Mouse (Mus musculus): ENCODE measurements at regions not wholly inside any gene's neighbourhood (a gene's known extent, or its start where the extent isn't known, plus 50 kb on each side); places are given as distances from the start of the nearest gene placed in this dataset.
A peak's percentile ranks its signal among the peaks of the same experiment; 100 is the strongest.

DNA sequence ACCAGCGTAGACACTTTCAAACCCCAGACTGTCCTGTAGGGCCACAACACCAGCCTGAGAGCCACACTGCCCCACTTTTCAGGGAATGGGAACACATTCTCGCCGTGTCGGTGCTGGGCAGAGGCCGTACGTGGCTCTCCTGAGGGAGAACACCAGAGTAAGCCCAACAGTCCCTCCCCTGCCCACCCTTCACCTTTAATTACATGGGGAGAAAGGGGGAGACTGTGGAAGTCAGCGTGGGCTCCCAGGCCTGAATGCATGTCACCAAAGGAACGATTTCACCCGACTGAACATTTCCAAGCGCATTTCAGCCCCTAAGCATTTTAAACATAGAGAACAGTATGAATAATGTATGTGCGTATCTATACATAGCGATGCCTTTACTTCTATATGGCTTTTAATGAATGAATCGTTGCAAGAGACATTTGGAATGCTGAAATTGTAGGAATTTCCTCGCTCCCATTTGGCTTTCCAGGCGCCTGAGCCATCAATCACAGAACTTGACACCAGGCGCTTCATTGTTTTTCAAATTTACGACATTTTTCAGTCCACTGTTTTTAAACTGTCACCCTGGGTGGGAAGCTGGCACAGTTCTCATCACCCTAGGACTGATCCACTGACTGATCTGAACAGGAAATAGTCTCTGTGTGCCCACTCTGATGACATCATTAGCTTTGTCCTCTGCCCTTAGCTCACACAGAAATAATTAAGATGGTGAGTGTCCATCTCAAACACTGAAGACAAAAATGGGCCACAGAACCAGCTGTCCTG lies 152.3 kb downstream of the Atp23 start:
- DNase-seq (ENCODE audit: low read depth, low spot score), result no peak

DNA sequence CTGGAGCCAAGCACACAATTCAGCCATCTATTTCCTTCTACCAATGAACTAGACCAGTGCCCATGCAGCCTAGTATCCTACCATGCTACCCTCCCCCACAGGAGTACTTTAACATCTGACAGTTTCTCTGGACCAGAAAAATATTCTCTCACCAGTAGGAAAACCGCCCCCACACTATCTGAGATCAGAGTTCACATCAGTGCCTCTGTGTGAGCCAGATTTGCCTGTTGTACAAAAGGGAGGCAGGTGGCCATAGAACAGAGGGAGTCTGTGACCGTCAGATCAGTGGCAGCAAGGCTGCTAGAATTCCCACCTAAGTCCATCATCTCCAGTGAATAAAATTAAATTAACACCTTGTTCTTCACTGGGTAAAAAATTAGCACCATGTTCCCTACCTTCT lies 166.5 kb downstream of the Atp23 start:
- no peak for DNase-seq (ENCODE audit: low read depth, low spot score)

- no peak for DNase-seq (ENCODE audit: low read depth, low spot score)
These were observed 173.3 kb downstream of the Atp23 start for GRCm38 (mm10) chr10:126727840-126728239.

DNA sequence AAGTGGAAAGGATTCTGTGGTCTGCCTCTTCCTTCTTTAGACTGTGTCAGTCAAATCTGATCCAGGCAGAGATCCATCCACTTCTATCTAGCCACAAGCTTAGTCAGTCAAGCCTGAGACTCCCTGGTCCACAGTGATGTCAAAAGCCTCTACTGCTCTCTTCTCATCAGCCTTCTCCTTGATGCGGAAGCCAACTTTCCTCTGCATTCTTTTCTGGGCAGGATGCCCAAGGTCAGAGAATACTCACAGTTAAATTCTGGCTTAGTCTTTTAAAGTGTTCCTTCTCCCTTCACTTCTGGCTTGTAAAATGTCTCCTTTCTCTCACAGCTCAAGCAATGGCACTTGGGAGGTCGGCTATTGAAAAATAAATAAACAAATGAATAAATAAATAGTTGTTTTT lies 183.2 kb downstream of the Atp23 start:
- DNase-seq (ENCODE audit: low read depth, low spot score), result no peak

DNA sequence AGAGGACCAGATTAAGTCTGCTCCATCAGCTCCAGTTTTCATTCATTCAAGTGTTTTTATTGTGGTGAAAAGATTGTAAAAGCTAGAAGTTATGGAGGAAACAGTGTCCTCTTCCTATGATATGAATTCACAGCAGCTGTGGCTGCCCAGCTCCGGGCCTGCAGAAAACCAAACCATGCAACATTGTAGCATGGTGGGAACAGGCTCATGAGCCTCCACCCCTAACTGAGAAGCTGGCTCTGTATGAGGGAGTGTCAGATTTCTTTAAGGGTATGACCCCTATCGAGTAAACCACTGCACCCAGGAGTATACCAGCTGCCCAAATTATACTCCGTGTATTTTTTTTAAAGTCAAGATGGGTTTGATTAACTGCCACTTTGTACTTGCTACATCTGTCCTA lies 189.4 kb downstream of the Atp23 start:
- DNase-seq (ENCODE audit: low read depth, low spot score), result no peak

DNA sequence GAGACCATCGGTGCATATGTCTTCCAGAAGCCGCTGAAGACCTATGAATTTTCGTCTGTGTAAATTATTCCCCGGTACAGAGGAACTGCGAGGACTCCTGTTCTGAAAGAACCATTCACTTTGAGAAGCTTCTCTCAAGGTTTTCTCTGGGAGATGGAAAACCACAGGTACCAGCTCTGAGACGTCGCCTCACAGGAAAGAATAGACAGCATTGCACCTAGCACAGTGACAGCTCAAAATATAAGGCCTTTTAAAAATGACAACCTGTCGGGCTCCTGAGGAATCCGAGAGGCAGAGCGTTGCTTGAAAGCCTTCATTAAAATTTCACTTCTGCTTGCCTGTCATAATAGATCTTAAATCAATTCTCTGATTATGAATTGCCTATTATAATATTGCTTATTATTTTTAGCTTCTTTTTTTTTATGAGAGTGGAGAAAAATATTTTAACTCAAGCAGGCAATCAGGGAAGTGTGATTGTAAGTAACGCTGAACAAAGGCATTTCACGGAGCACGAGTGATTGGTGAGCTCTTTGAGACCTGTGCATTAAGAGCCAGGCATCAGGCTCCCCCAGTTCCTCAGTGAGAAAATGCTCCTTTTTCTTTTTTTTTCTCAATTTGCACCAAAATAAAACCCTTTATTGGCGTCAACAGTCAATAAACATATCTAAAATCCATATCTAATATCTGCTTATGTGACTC lies 191.8 kb downstream of the Atp23 start:
- DNase-seq (ENCODE audit: low read depth, low spot score), result no peak

DNA sequence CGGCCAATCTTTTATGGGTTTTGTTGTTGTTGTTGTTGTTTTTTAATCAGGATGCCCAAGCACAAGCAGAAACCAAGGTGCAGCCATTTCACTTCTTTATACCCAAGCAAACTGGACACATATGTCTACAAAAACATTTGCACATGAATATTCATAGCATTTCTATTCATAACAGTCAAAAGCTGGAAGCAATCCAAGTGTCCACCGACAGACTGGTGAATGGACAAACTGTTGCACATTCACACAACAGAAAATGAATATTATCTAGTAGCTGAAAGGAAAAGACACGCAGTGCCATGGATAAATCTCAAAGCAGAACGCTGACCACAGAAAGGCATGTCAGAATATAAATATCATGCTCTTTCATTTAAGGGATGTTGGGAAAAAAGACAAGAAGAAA lies 192.4 kb downstream of the Atp23 start:
- no peak for DNase-seq (ENCODE audit: low read depth, low spot score)

GRCm38 (mm10) chr10:126708215-126708614 lies 192.9 kb downstream of the Atp23 start:
- no peak for DNase-seq (ENCODE audit: low read depth, low spot score)

DNA sequence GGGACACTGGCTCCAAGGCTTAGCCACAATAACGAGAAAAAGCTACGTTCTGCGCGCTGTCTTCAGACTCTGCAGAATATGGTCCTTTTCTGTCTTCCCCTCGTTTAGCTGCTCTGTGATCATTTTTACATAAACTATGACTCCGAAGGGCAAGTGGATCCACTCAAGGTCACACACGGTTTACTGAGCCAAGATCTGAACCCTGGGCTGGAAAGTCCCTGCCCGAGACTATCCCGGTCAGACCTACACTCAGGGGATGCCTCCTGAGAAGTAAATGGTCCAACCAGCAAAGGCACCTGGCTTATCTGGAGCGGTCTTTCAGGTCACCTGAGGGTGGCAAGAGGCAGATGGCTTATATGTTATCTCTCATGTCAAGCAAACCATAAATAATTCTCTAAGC lies 204.1 kb downstream of the Atp23 start:
- no peak for DNase-seq (ENCODE audit: low read depth, low spot score)

DNA sequence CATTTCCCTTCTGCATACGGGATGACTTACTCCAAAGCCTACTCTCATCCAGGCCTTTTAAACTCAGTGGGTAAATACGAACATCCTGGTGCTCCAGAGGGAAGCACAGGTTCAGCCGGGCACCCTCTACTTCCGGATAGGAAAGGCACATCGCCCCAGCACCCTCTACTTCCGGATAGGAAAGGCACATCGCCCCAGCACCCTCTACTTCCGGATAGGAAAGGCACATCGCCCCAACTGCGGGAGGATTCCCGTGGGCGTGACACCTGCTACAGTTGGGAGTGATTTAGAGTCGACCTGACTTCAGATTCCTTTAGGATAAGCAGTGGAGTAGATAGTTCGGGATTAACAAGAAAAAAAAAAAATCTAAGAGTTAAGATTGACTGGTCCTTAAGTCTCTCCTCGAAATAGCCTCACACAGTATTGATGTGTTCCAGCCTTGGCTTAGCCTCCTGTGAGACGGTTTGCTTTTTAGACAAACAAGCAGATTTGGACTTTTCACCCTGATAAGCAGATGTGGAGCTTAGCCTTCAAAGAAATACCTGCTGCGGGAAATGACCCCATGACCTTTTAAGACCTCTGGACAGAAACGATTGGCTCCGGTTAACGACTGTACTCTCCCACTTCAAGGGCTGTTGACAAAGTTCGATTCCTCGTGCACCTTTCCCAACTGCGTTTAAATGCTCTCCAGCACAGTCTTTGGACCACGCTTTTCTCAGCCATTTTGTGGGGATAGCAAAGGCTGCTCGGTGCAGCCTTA lies 210.1 kb downstream of the Atp23 start:
- DNase-seq (ENCODE audit: low read depth, low spot score), result peak; percentile 27

DNA sequence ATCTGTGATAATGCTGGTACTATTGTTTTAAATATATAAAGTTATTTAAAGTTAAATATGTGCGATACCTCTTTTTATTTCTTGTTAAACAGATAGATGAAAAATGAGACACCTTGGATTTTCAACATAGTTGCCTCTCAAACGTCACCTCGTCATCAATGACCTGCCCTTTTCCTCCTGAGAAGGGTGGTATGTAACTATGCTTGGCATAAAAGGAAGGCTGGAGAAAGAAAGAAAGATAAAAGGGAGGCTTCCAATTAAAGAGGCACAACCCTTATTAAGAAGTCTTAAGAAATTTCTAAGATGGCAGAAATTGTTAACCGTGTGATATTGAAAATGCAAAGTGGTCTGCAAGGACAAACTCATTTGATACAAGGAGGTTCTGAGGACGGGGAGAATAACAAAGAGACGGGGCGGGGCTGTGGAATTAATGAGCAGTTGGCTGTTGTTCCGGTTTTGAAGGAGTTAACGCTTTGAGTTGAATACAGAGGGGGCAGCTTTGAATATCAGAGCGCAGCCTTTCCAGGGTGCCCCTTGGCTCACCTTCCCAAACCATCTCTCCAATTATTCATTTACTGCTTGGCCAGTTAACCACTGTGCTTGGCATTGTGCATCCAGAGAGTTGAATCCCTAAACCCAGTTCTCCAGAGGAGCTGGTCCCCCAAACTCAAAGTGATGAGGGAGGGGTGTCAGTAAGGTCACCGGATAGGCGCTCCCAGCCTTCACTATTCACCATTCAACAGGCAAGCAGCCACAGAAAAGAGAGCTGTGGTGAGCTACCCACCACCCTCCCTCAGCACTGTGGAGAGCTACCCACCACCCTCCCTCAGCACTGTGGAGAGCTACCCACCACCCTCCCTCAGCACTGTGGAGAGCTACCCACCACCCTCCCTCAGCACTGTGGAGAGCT lies 220.6 kb downstream of the Atp23 start:
- DNase-seq (ENCODE audit: low read depth, low spot score), result peak; percentile 60

DNA sequence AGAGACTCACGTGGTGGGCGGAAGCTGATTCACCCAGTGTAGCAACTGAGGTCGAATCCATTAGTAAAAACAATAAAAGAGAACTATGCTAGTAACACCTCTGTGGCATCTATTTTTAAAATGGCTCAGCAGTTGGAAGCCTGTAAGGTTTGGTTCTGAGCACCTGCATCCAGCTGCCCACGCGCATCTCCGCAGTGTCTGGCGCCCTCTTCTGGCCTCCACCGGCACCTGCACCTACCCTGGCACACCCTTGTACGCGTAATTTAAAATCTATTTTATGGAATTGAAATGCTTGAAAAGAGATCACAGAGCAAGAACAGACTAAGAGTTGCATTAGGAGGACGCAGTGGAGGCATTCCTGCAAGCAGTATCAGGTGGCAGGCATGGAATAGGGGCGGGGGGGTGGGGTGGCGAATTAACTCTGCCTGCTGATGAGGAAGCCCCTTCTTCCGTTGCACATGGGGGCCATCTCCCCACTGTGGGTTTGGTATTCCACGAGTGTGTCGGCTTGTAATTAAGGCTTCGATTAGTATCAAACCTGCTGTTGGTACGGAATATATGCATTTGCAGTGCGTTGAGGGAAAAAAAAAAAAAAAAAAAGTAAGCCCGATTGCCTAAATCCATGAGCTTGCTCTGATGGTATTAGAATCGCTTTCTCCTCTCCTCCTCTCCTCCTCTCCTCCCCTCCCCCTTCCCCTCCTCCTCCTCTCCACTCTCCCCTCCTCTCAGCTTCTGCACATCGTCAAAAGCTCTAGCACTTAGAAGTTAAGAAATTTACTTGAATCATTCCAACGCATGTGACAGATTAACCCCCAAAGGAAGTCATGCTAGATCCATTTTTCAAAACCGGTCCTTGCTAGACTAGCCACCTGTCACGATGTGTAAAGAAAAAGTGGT lies 221.7 kb downstream of the Atp23 start:
- peak; percentile 50 for DNase-seq (ENCODE audit: low read depth, low spot score)

GRCm38 (mm10) chr10:126673437-126673836 lies 227.7 kb downstream of the Atp23 start:
- no peak for DNase-seq (ENCODE audit: low read depth, low spot score)

DNA sequence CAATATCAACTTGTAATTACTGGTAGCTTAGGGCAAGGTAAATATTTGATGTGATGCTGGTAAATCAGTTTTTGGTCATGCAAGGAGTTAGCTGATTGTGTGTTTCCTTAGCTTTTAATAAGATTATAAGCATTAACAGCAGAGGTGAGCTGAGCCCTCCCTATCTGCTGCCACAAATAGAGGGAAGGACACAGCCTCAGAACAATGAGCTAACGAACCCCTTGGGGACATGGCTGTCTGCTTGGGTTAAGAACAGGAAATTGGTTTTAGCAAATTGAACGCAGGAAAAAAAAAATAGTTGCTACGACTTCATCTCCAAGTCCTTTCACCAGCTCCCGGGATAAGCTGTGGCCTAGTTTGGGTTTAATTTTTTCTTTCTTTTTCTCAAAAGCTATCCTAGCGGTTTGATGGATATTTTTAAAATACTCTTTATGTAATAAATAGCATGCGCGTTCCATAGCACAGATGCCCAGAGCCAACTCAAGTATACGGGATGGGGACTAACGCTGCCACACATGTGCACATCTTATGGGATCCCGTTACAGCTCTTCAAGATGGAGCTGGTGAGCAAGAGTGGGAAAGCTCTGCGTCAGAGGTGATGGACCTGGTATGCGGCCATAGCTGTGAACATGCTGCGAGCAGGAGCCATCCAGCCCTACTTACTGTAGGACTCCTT lies 236.6 kb downstream of the Atp23 start:
- no peak for DNase-seq (ENCODE audit: low read depth, low spot score)

- peak; percentile 59 for DNase-seq (ENCODE audit: low read depth, low spot score)
These were observed 237.6 kb downstream of the Atp23 start for GRCm38 (mm10) chr10:126663461-126664013.

- no peak for DNase-seq (ENCODE audit: low read depth, low spot score)
These were observed 238.4 kb downstream of the Atp23 start for GRCm38 (mm10) chr10:126662765-126663164.

GRCm38 (mm10) chr10:126661095-126661615 lies 240.0 kb downstream of the Atp23 start:
- peak; percentile 81 for DNase-seq (ENCODE audit: low read depth, low spot score)

GRCm38 (mm10) chr10:126660024-126660423 lies 241.1 kb downstream of the Atp23 start:
- DNase-seq (ENCODE audit: low read depth, low spot score), result no peak

DNA sequence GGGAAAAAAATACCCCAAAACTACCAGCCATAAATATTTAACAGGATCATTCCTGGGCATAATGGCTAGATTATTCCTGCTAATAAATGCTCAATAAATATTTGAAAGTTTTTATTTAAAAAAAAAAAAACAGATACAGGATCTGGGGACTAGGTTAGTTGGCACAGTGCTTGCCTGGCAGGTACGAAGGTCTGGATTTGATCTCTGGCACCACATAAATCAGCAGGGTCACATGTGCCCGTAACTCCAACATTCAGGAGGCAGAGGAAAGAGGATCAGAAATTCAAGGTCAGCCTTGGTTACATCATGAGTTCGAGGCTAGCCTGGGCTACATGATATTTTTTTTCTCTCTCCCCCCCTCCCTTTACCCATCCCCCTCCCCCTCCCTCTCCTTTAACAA lies 248.5 kb downstream of the Atp23 start:
- DNase-seq (ENCODE audit: low read depth, low spot score), result no peak
